Mouse (Mus musculus) myocyte (in vitro differentiated cells): Measurements from ENCODE around the gene Tspan15. TPM values are rescaled to one million over a fixed set of nuclear protein-coding genes. Genes with fewer than 3 reads are reported as not detected.

ENCODE experiments used
- H3K27me3 ChIP-seq: one replicate; pipeline ENCODE4 v1.6.1; 2011; ENCODE audit not compliant: control insufficient read depth, insufficient read depth, insufficient read length
- H3K36me3 ChIP-seq: one replicate; pipeline ENCODE4 v1.6.1; 2011; ENCODE audit not compliant: control insufficient read depth, insufficient read depth
- H3K4me2 ChIP-seq: one replicate; pipeline ENCODE4 v1.6.1; 2011; ENCODE audit warnings: low read depth, control low read depth
- H3K4me3 ChIP-seq: one replicate; pipeline ENCODE4 v1.5.1; 2011; ENCODE audit warnings: mild to moderate bottlenecking, control low read depth, moderate library complexity
- H3K79me2 ChIP-seq: one replicate; pipeline ENCODE4 v1.6.1; 2011; ENCODE audit not compliant: control insufficient read depth, insufficient read depth
- H3ac ChIP-seq: one replicate; pipeline ENCODE4 v1.6.1; 2011; ENCODE audit not compliant: control insufficient read depth, insufficient read length
- CEBPB ChIP-seq: IDR thresholded peaks from 2 replicates; pipeline ENCODE4 v1.6.1; 2011; ENCODE audit warnings: mild to moderate bottlenecking, moderate library complexity; ENCODE audit not compliant: poor library complexity, insufficient read depth, severe bottlenecking
- E2F4 ChIP-seq: IDR thresholded peaks from one replicate; pipeline ENCODE4 v1.6.1; 2011; ENCODE audit warnings: mild to moderate bottlenecking, control low read depth, moderate library complexity; ENCODE audit not compliant: insufficient read depth
- MAX ChIP-seq: IDR thresholded peaks from one replicate; pipeline ENCODE4 v1.6.1; 2011; ENCODE audit warnings: low read depth, mild to moderate bottlenecking, control low read depth
- MYOD1 ChIP-seq, 3 experiments: IDR thresholded peaks; one replicate each; pipeline ENCODE4 v1.6.1; 2011; ENCODE audit warnings: control low read depth in 2 of 3, low read depth in 2 of 3, mild to moderate bottlenecking in 2 of 3, moderate library complexity in 1 of 3; ENCODE audit not compliant: insufficient read length in 2 of 3, control insufficient read depth in 1 of 3
- MYOG ChIP-seq, 3 experiments: IDR thresholded peaks; one replicate each; pipeline ENCODE4 v1.6.1; 2011; ENCODE audit warnings: control low read depth in 2 of 3, low read depth in 2 of 3, mild to moderate bottlenecking in 2 of 3; ENCODE audit not compliant: insufficient read length in 2 of 3, control insufficient read depth in 1 of 3, insufficient read depth in 1 of 3
- POLR2A ChIP-seq: IDR thresholded peaks from one replicate; pipeline ENCODE4 v1.6.1; 2011; ENCODE audit warnings: low read depth, mild to moderate bottlenecking, control low read depth, moderate library complexity; ENCODE audit not compliant: insufficient read length
- POLR2AphosphoS2 ChIP-seq: IDR thresholded peaks from one replicate; pipeline ENCODE4 v1.6.1; 2011; ENCODE audit warnings: low read depth, control low read depth; ENCODE audit not compliant: insufficient read length
- REST ChIP-seq: IDR thresholded peaks from one replicate; pipeline ENCODE4 v1.6.1; 2011; ENCODE audit warnings: mild to moderate bottlenecking, control low read depth, moderate library complexity; ENCODE audit not compliant: insufficient read depth, insufficient read length
- SRF ChIP-seq: IDR thresholded peaks from one replicate; pipeline ENCODE4 v1.6.1; 2011; ENCODE audit warnings: low read depth; ENCODE audit not compliant: control insufficient read depth, insufficient read length
- TCF12 ChIP-seq: IDR thresholded peaks from one replicate; pipeline ENCODE4 v1.6.1; 2011; ENCODE audit warnings: mild to moderate bottlenecking, control low read depth; ENCODE audit not compliant: poor library complexity, insufficient read depth, severe bottlenecking
- TCF3 ChIP-seq: IDR thresholded peaks from one replicate; pipeline ENCODE4 v1.6.1; 2011; ENCODE audit warnings: low read depth, control low read depth; ENCODE audit not compliant: insufficient read length
- USF1 ChIP-seq: IDR thresholded peaks from one replicate; pipeline ENCODE4 v1.6.1; 2011; ENCODE audit warnings: low read depth, mild to moderate bottlenecking, control low read depth, moderate library complexity
- polyA plus RNA-seq: library from polyadenylated mRNA; unstranded; fragments of >200 nt; fragmentation: generic; extraction: Trizol; gene quantifications from one replicate; pipeline ENCODE4 v1.2.1, GENCODE M21; 2012; ENCODE audit warnings: missing spikeins

Gene Tspan15
- polyA plus RNA-seq, 1 experiment, result 18.7 TPM

- Histone ChIP-seq H3K36me3 (no peaks in the 10 kb centered on the region), H3K4me2 (no peak overlapping the region), H3K79me2 (no peaks in the 10 kb centered on the region), H3K4me3 (no peak overlapping the region), H3K27me3 (no peaks in the 10 kb centered on the region), H3ac (no peak overlapping the region)
- TF ChIP-seq POLR2AphosphoS2 (no peak), MAX (no peak), TCF12 (no peak), REST (no peak), SRF (no peak), USF1 (peak; percentile 9)
Observed at GRCm38 (mm10) chr10:62239270-62239669, 8.2 kb upstream of the Tspan15 start.

GRCm38 (mm10) chr10:62238688-62239087 lies 7.6 kb upstream of the Tspan15 start:
- Histone ChIP-seq H3K4me3 (no peak overlapping the region), H3ac (no peak overlapping the region), H3K36me3 (no peaks in the 10 kb centered on the region), H3K27me3 (no peaks in the 10 kb centered on the region), H3K79me2 (no peaks in the 10 kb centered on the region), H3K4me2 (no peak overlapping the region)
- TF ChIP-seq E2F4, result no peak

DNA sequence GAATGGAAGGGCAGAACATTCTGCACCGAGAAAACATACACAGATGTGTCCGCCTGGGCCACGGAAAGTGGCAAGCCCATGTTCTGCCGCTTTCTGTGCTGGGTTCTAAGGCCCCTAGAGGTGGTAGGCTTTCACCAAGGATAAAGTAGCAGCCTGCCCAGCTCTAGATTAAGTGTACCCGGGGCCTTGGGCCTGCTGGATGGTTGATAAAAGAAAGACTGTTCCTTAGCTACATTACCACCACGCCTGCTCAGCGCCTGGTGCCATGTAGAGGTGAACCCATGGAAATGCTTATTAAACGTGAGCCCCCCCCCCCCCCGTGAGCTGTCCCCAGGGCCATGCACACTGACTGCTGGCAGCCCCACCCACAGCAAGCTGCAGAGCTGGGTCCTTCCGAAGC lies 6.2 kb upstream of the Tspan15 start:
- H3K36me3 ChIP-seq, result no peaks in the 10 kb centered on the region
- no peaks in the 10 kb centered on the region for H3K79me2 ChIP-seq
- H3K4me2 ChIP-seq, result no peak overlapping the region
- H3K27me3 ChIP-seq, result no peaks in the 10 kb centered on the region
- H3K4me3 ChIP-seq, result no peak overlapping the region
- TF ChIP-seq POLR2A (no peak), TCF3 (no peak), TCF12 (no peak), CEBPB (no peak), E2F4 (no peak), MYOD1 (IDR thresholded peaks at IDR 0.05; ENCODE audit: control insufficient read depth in 1 of 3, insufficient read length in 2 of 3, low read depth in 2 of 3) (no peak), SRF (no peak), USF1 (no peak), REST (no peak), POLR2AphosphoS2 (no peak), MAX (no peak), MYOG (IDR thresholded peaks at IDR 0.05; ENCODE audit: control insufficient read depth in 1 of 3, insufficient read depth in 1 of 3, insufficient read length in 2 of 3, low read depth in 2 of 3) (no peak)
- H3ac ChIP-seq, result no peak overlapping the region

- H3K4me2 ChIP-seq, result no peak overlapping the region
- H3K36me3 ChIP-seq, result no peaks in the 10 kb centered on the region
- H3K4me3 ChIP-seq, result no peak overlapping the region
- H3K27me3 ChIP-seq, result no peaks in the 10 kb centered on the region
- TF ChIP-seq POLR2AphosphoS2 (no peak), MYOD1 (IDR thresholded peaks at IDR 0.05; ENCODE audit: control insufficient read depth in 1 of 3, insufficient read length in 2 of 3, low read depth in 2 of 3) (no peak), SRF (no peak), MAX (no peak)
- no peak overlapping the region for H3ac ChIP-seq
- H3K79me2 ChIP-seq, result no peaks in the 10 kb centered on the region
Observed at GRCm38 (mm10) chr10:62236165-62236564, 5.1 kb upstream of the Tspan15 start.

DNA sequence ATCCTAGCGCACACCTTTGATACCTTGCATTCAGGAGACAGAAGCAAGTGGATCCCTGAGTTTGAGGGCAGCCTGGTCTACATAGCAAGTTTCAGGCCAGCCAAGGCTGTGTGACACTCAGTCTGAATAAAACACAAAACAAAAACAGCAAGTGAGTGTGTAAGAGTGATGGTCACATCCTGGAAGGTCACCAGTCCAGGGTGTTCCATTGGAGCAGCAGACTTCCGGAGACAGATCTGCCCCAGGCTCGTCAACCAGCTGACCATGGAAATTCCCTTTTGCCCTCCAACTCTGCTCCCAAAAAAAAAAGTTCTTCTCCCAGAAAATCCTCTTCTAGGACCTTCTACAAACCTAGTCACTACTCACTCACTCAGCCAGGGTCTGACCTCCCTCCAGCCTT lies 760 bp upstream of the Tspan15 start:
- peaks cover 3% of the 10 kb centered on the region for H3K79me2 ChIP-seq
- no peak overlapping the region for H3ac ChIP-seq
- peak overlapping the region; percentile 92 for H3K4me2 ChIP-seq
- H3K4me3 ChIP-seq, result no peak overlapping the region
- no peaks in the 10 kb centered on the region for H3K27me3 ChIP-seq
- TF ChIP-seq MYOG (IDR thresholded peaks at IDR 0.05; ENCODE audit: control insufficient read depth in 1 of 3, insufficient read depth in 1 of 3, insufficient read length in 2 of 3, low read depth in 2 of 3) (no peak), USF1 (no peak), REST (no peak), E2F4 (no peak), TCF3 (no peak), MAX (no peak), POLR2AphosphoS2 (no peak), MYOD1 (IDR thresholded peaks at IDR 0.05; ENCODE audit: control insufficient read depth in 1 of 3, insufficient read length in 2 of 3, low read depth in 2 of 3) (no peak), TCF12 (no peak), POLR2A (no peak), CEBPB (no peak)
- H3K36me3 ChIP-seq, result no peaks in the 10 kb centered on the region

DNA sequence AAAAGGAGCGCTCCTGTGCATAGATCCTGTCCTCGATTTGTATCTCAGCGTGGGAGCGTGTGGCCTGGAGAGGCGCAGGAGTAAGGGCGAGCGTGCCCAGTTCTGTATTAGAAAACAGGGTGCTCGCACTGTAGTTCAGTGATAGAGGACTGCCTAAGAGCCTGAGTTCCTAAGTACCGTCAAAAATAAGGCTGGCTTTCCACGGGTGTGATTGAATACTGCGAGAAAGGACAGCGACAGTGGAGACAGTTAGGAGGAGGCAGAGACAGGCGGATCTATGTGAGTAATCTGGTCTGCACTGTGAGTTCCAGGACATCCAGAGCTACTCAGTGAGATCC lies 313 bp upstream of the Tspan15 start:
- TF ChIP-seq CEBPB (no peak), REST (no peak), E2F4 (no peak), SRF (no peak), USF1 (no peak), TCF12 (no peak), MAX (no peak), MYOD1 (IDR thresholded peaks at IDR 0.05; ENCODE audit: control insufficient read depth in 1 of 3, insufficient read length in 2 of 3, low read depth in 2 of 3) (no peak), POLR2AphosphoS2 (no peak), MYOG (IDR thresholded peaks at IDR 0.05; ENCODE audit: control insufficient read depth in 1 of 3, insufficient read depth in 1 of 3, insufficient read length in 2 of 3, low read depth in 2 of 3) (no peak), TCF3 (no peak), POLR2A (no peak)
- Histone ChIP-seq H3K79me2 (peaks cover 3% of the 10 kb centered on the region), H3K27me3 (no peaks in the 10 kb centered on the region), H3K4me2 (peak overlapping the region; percentile 92), H3K4me3 (peak overlapping the region; percentile 42), H3ac (no peak overlapping the region), H3K36me3 (no peaks in the 10 kb centered on the region)
